In genomic region chr17:46167014-46167413, GRCm38 (mm10) we compare ENCODE assay signal across 10 mouse cellular contexts. TPM values are rescaled to one million over a fixed set of nuclear protein-coding genes. Genes with fewer than 3 reads are reported as not detected.
A peak's percentile ranks its signal among the peaks of the same experiment; 100 is the strongest.
DNase-seq lines count a peak whose midpoint lies in the region; ATAC-seq and TF ChIP-seq lines count a peak whose summit lies in the region.
"Had no signal": no experiment of that assay in that cellular context is flagged by ENCODE, and none has a peak within 500 bp of the region (broad histone marks: within the 10 kb centered on the region; RNA-seq: fewer than 3 reads in every experiment).

No protein-coding gene starts in this region.

- H3K4me1 ChIP-seq in intestine, postnatal 0 days (replicated peaks; ENCODE audit: control insufficient read depth, insufficient read depth, low read length), result no peaks in the 10 kb centered on the region
- peaks cover 13% of the 10 kb centered on the region for H3K4me1 ChIP-seq in intestine, embryonic 16.5 days (ENCODE audit: control insufficient read depth, insufficient read depth, low read length)
- H3K4me1 ChIP-seq in stomach, postnatal 0 days (replicated peaks; ENCODE audit: control insufficient read depth, insufficient read depth), result no peaks in the 10 kb centered on the region; the same call in 1 of the 2 replicates

- no peak for TF ChIP-seq EP300 in stomach, postnatal 0 days (optimal IDR thresholded peaks at IDR 0.05)

- ATAC-seq in intestine, postnatal 0 days, result no peak
- no peak for ATAC-seq in intestine, embryonic 16.5 days
- no peak for ATAC-seq in stomach, postnatal 0 days (ENCODE audit: low FRiP score, low TSS enrichment)
- no peak for ATAC-seq in frontal cortex, adult (ENCODE audit: low TSS enrichment)

- 85% methylated on average over 11 of the region's 11 CpGs for WGBS in intestine, postnatal 0 days
- 84% methylated on average over 11 of the region's 11 CpGs for WGBS in intestine, embryonic 16.5 days
- WGBS in stomach, postnatal 0 days, result 78% methylated on average over 11 of the region's 11 CpGs

- H3K9ac ChIP-seq in intestine, postnatal 0 days (ENCODE audit: low read depth, low read length), result no peak overlapping the region
- no peak overlapping the region for H3K9ac ChIP-seq in intestine, embryonic 16.5 days (ENCODE audit: low read depth, low read length)
- H3K9ac ChIP-seq in stomach, postnatal 0 days (ENCODE audit: low read length), result no peak overlapping the region
- H3K9ac ChIP-seq: embryonic facial prominence, embryonic 12.5 days; liver, embryonic 15.5 days had no signal

- no peak overlapping the region for H3K27ac ChIP-seq in intestine, postnatal 0 days (ENCODE audit: low read depth, low read length)
- H3K27ac ChIP-seq in intestine, embryonic 16.5 days (ENCODE audit: low read length), result no peak overlapping the region
- no peak overlapping the region for H3K27ac ChIP-seq in stomach, postnatal 0 days (replicated peaks)
- H3K27ac ChIP-seq: embryonic facial prominence, embryonic 12.5 days; liver, embryonic 15.5 days had no signal

- H3K27me3 ChIP-seq in intestine, postnatal 0 days (replicated peaks; ENCODE audit: control insufficient read depth, insufficient read depth, low read length), result no peaks in the 10 kb centered on the region
- H3K27me3 ChIP-seq in intestine, embryonic 16.5 days (replicated peaks; ENCODE audit: control insufficient read depth, insufficient read depth, low read length), result no peaks in the 10 kb centered on the region
- H3K27me3 ChIP-seq in stomach, postnatal 0 days (ENCODE audit: control insufficient read depth, insufficient read depth, low read length), result no peaks in the 10 kb centered on the region
- H3K27me3 ChIP-seq: embryonic facial prominence, embryonic 12.5 days; liver, embryonic 15.5 days had no signal

- TF ChIP-seq CTCF in intestine, postnatal 0 days (IDR thresholded peaks at IDR 0.05; ENCODE audit: low read depth), result peak; percentile 56
- TF ChIP-seq CTCF in stomach, postnatal 0 days (IDR thresholded peaks at IDR 0.05; ENCODE audit: low read depth), result peak; percentile 59

- peaks cover 67% of the 10 kb centered on the region for H3K36me3 ChIP-seq in intestine, postnatal 0 days (ENCODE audit: control insufficient read depth, insufficient read depth)
- H3K36me3 ChIP-seq in intestine, embryonic 16.5 days (ENCODE audit: control insufficient read depth, insufficient read depth, low read length), result peaks cover 37% of the 10 kb centered on the region
- peaks cover 31% of the 10 kb centered on the region for H3K36me3 ChIP-seq in stomach, postnatal 0 days (ENCODE audit: control insufficient read depth, insufficient read depth, low read length)

- H3K9me3 ChIP-seq in intestine, postnatal 0 days (ENCODE audit: control insufficient read depth), result no peaks in the 10 kb centered on the region
- no peaks in the 10 kb centered on the region for H3K9me3 ChIP-seq in intestine, embryonic 16.5 days (ENCODE audit: control insufficient read depth, low read length)
- no peaks in the 10 kb centered on the region for H3K9me3 ChIP-seq in stomach, postnatal 0 days (ENCODE audit: control insufficient read depth, low read length)
- H3K9me3 ChIP-seq: embryonic facial prominence, embryonic 12.5 days; liver, embryonic 15.5 days had no signal

- H3K4me2 ChIP-seq in intestine, postnatal 0 days (replicated peaks; ENCODE audit: low read depth), result no peak overlapping the region
- no peak overlapping the region for H3K4me2 ChIP-seq in intestine, embryonic 16.5 days (ENCODE audit: low read depth, low read length)
- no peak overlapping the region for H3K4me2 ChIP-seq in stomach, postnatal 0 days (replicated peaks; ENCODE audit: low read depth)
- H3K4me2 ChIP-seq: embryonic facial prominence, embryonic 12.5 days; liver, embryonic 15.5 days had no signal

- DNase-seq in adrenal gland, adult (ENCODE audit: inconsistent age in 2 of 2, low spot score in 1 of 2), result peak; percentile 57 to 84
- DNase-seq in adrenal gland, postnatal 4 days (ENCODE audit: low spot score in 2 of 2), result no peak
- peak; percentile 42 for DNase-seq in ovary, postnatal 36 days (ENCODE audit: low spot score)
- no peak for DNase-seq in ovary, adult 18-20 months (ENCODE audit: low spot score)
- DNase-seq in stomach, postnatal 0 days (ENCODE audit: low spot score), result no peak

- H3K4me3 ChIP-seq in intestine, postnatal 0 days (ENCODE audit: low read depth, low read length), result no peak overlapping the region
- H3K4me3 ChIP-seq in intestine, embryonic 16.5 days (ENCODE audit: low read length), result no peak overlapping the region
- no peak overlapping the region for H3K4me3 ChIP-seq in stomach, postnatal 0 days (ENCODE audit: low read depth, low read length)
- H3K4me3 ChIP-seq: embryonic facial prominence, embryonic 12.5 days; liver, embryonic 15.5 days had no signal

RNA-seq across cellular contexts. Expression of gene Gtpbp2, which starts 6.2 kb away (rescaled TPM):
- total RNA-seq in adrenal gland, postnatal 4 days (2021), result 100 to 1,000 TPM; 101 to 116 TPM
- 22.2 and 28.3 TPM in 2 replicates for polyA plus RNA-seq in intestine, postnatal 0 days (2015; fragmentation: Nextera tagmentation; extraction: Ambion mirVana)
- 25.3 and 29.2 TPM in 2 replicates for polyA plus RNA-seq in intestine, embryonic 16.5 days (2015; fragmentation: Nextera tagmentation; extraction: Ambion mirVana)
- polyA plus RNA-seq in stomach, postnatal 0 days (2015; fragmentation: Nextera tagmentation; extraction: Ambion mirVana), result 21.2 and 21.6 TPM in 2 replicates

RNA-seq across cellular contexts. Expression of gene Mad2l1bp, which starts 13.7 kb away (rescaled TPM):
- 10 to 100 TPM; 18.1 to 18.4 TPM for total RNA-seq in adrenal gland, postnatal 4 days (2021)
- polyA plus RNA-seq in intestine, postnatal 0 days (2015; fragmentation: Nextera tagmentation; extraction: Ambion mirVana), result 38.1 and 40.2 TPM in 2 replicates
- polyA plus RNA-seq in intestine, embryonic 16.5 days (2015; fragmentation: Nextera tagmentation; extraction: Ambion mirVana), result 35.4 and 37.1 TPM in 2 replicates
- 35.5 and 35.8 TPM in 2 replicates for polyA plus RNA-seq in stomach, postnatal 0 days (2015; fragmentation: Nextera tagmentation; extraction: Ambion mirVana)

RNA-seq across cellular contexts. Expression of gene Rsph9, which starts 23.0 kb away (rescaled TPM):
- total RNA-seq in adrenal gland, postnatal 4 days (2021), result 10 to 100 TPM; 10.2 to 13.4 TPM
- polyA plus RNA-seq in intestine, postnatal 0 days (2015; fragmentation: Nextera tagmentation; extraction: Ambion mirVana), result 4.7 and 5.1 TPM in 2 replicates
- polyA plus RNA-seq in intestine, embryonic 16.5 days (2015; fragmentation: Nextera tagmentation; extraction: Ambion mirVana), result 6.4 and 8.8 TPM in 2 replicates
- polyA plus RNA-seq in stomach, postnatal 0 days (2015; fragmentation: Nextera tagmentation; extraction: Ambion mirVana), result 13.1 and 13.6 TPM in 2 replicates

RNA-seq across cellular contexts. Expression of gene Polh, which starts 35.4 kb away (rescaled TPM):
- total RNA-seq in adrenal gland, postnatal 4 days (2021), result 10 to 100 TPM; 34.9 to 36.8 TPM
- 4.7 and 5.7 TPM in 2 replicates for polyA plus RNA-seq in intestine, postnatal 0 days (2015; fragmentation: Nextera tagmentation; extraction: Ambion mirVana)
- polyA plus RNA-seq in intestine, embryonic 16.5 days (2015; fragmentation: Nextera tagmentation; extraction: Ambion mirVana), result 9.9 and 11.1 TPM in 2 replicates
- 7.5 and 8.0 TPM in 2 replicates for polyA plus RNA-seq in stomach, postnatal 0 days (2015; fragmentation: Nextera tagmentation; extraction: Ambion mirVana)

RNA-seq across cellular contexts. Expression of gene Xpo5, which starts 35.6 kb away (rescaled TPM):
- 10 to 100 TPM; 72.0 to 74.6 TPM for total RNA-seq in adrenal gland, postnatal 4 days (2021)
- polyA plus RNA-seq in intestine, postnatal 0 days (2015; fragmentation: Nextera tagmentation; extraction: Ambion mirVana), result 7.7 and 8.2 TPM in 2 replicates
- polyA plus RNA-seq in intestine, embryonic 16.5 days (2015; fragmentation: Nextera tagmentation; extraction: Ambion mirVana), result 24.8 and 26.7 TPM in 2 replicates
- 11.5 and 12.2 TPM in 2 replicates for polyA plus RNA-seq in stomach, postnatal 0 days (2015; fragmentation: Nextera tagmentation; extraction: Ambion mirVana)

Comparison
In these comparisons a context has a peak if more than half of its experiments do, and no peak if none do; other contexts are left out.
1. DNase-seq: peak in adrenal gland, adult (2 of 2) and ovary, postnatal 36 days (single experiment); none in adrenal gland, postnatal 4 days (0 of 2), ovary, adult 18-20 months (single experiment) and stomach, postnatal 0 days (single experiment).